Mouse (Mus musculus) megakaryocyte-erythroid progenitor cell, adult 5-6 weeks (primary cell): Measurements from ENCODE around the gene Uhmk1. TPM values are rescaled to one million over a fixed set of nuclear protein-coding genes. Genes with fewer than 3 reads are reported as not detected.

ENCODE experiments used
- ATAC-seq: replicated peaks from 2 replicates; pipeline ENCODE4 v1.8.0; 2016; ENCODE audit warnings: mild to moderate bottlenecking, inconsistent platforms; ENCODE audit not compliant: severe bottlenecking, poor library complexity, low FRiP score, low TSS enrichment
- total RNA-seq, 2 experiments: library from RNA; stranded (forward) in 1 of 2; stranded (reverse) in 1 of 2; fragments of 200-1000, 215-1000 nt in 1 of 2; fragments of >200 nt in 1 of 2; fragmentation: Nextera tagmentation in 1 of 2; gene quantifications; 2 replicates each; pipeline ENCODE4 v1.2.3; 2014 to 2017

The Uhmk1 gene
- total RNA-seq, 2 experiments from 2014 or later, result 35.4 to 55.7 TPM

- ATAC-seq, result no peak
Observed at GRCm38 (mm10) chr1:170145606-170146005, 69.6 kb downstream of the Uhmk1 start.

Other genes starting within 250 kb of the Uhmk1 start
- gene Hsd17b7, start 246.2 kb downstream of the Uhmk1 start, total RNA-seq (2014; fragmentation: Nextera tagmentation), result 2.3 and 3.7 TPM in 2 replicates
- 1.0 and 7.7 TPM in 2 replicates for gene Hsd17b7, start 246.2 kb downstream of the Uhmk1 start, total RNA-seq (2017)
- gene Ddr2, start 104.6 kb downstream of the Uhmk1 start, total RNA-seq (2014; fragmentation: Nextera tagmentation), result not detected in 2 replicates
- gene Ddr2, start 104.6 kb downstream of the Uhmk1 start, total RNA-seq (2017), result not detected in 2 replicates
- 76.7 and 79.4 TPM in 2 replicates for gene Uap1, start 40.4 kb downstream of the Uhmk1 start, total RNA-seq (2014; fragmentation: Nextera tagmentation)
- 86.8 and 184 TPM in 2 replicates for gene Uap1, start 40.4 kb downstream of the Uhmk1 start, total RNA-seq (2017)
- gene Sh2d1b2, start 17.4 kb upstream of the Uhmk1 start, total RNA-seq (2014; fragmentation: Nextera tagmentation), result not detected in 2 replicates
- not detected in 2 replicates for gene Sh2d1b2, start 17.4 kb upstream of the Uhmk1 start, total RNA-seq (2017)
- gene Sh2d1b1, start 61.9 kb upstream of the Uhmk1 start, total RNA-seq (2014; fragmentation: Nextera tagmentation), result not detected in 2 replicates
- not detected in 2 replicates for gene Sh2d1b1, start 61.9 kb upstream of the Uhmk1 start, total RNA-seq (2017)
- 0.35 and 0.72 TPM in 2 replicates for gene Gm7694, start 90.9 kb upstream of the Uhmk1 start, total RNA-seq (2014; fragmentation: Nextera tagmentation)
- 0.23 TPM in 1 of 2 replicates, not detected in the other for gene Gm7694, start 90.9 kb upstream of the Uhmk1 start, total RNA-seq (2017)
- gene Spata46, start 93.4 kb upstream of the Uhmk1 start, total RNA-seq (2014; fragmentation: Nextera tagmentation), result not detected in 2 replicates
- gene Spata46, start 93.4 kb upstream of the Uhmk1 start, total RNA-seq (2017), result not detected in 2 replicates